Mouse (Mus musculus) midbrain, embryonic 10.5 days (tissue): Measurements from ENCODE around the gene Gm49387. TPM values are rescaled to one million over a fixed set of nuclear protein-coding genes. Genes with fewer than 3 reads are reported as not detected.

Experiments
- DNase-seq: peaks from one replicate; pipeline ENCODE4 v3.0.0-alpha.2; 2017; ENCODE audit warnings: low spot score
- H3K27ac ChIP-seq: fragments of 300-500 bp; sonication (generic); replicated peaks from 2 replicates; pipeline ENCODE4 v1.5.1; 2016; ENCODE audit warnings: mild to moderate bottlenecking
- H3K27me3 ChIP-seq: fragments of 300-500 bp; sonication (generic); 2 replicates; pipeline ENCODE4 v1.6.1; 2016; ENCODE audit warnings: low read depth, mild to moderate bottlenecking; ENCODE audit not compliant: poor library complexity, severe bottlenecking
- H3K36me3 ChIP-seq: fragments of 300-500 bp; sonication (generic); 2 replicates; pipeline ENCODE4 v1.6.1; 2016; ENCODE audit warnings: mild to moderate bottlenecking, moderate library complexity
- H3K4me1 ChIP-seq: fragments of 300-500 bp; sonication (generic); 2 replicates; pipeline ENCODE4 v1.6.1; 2016
- H3K4me3 ChIP-seq: fragments of 300-500 bp; sonication (generic); 2 replicates; pipeline ENCODE4 v1.5.1; 2016; ENCODE audit warnings: mild to moderate bottlenecking, moderate library complexity
- H3K9me3 ChIP-seq: fragments of 300-500 bp; sonication (generic); replicated peaks from 2 replicates; pipeline ENCODE4 v1.6.1; 2016; ENCODE audit warnings: mild to moderate bottlenecking
- WGBS: fragments of 180-500 bp; shearing (Covaris S2); methylation state at CpG from one replicate; pipeline ENCODE4 v1.1.7; 2016; 5-methylcytosine and 5-hydroxymethylcytosine counted together
- polyA plus RNA-seq: library from polyadenylated mRNA; unstranded; fragments of >200 nt; fragmentation: Nextera tagmentation; extraction: Ambion mirVana; gene quantifications from 2 replicates; pipeline ENCODE4 v1.2.1, GENCODE M21; 2016

Gene Gm49387
- polyA plus RNA-seq, 1 experiment from 2014 or later: 0.12 TPM

DNA sequence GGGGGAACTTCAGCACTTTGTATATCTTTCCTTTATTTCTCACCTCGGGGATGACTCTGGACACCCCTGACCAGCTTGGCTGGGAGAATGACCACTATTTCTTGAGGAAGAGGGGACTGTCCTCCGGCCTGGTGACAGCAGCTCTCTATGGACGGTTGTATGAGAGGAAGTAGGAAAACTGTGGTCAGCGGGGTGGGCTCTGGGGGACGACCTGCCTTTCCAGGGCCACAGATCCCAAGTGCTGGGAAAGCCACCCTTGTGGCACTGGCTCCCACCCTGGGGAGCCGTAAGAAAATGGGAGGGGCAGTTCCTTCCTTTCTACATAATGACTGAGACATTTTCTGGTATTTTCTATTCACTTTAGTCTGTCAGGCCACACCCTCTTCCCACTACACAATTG, 27.1 kb upstream of the Gm49387 start:
- WGBS: 91% methylated on average over 6 of the region's 6 CpGs
- Histone ChIP-seq H3K4me3 (no peak overlapping the region), H3K9me3 (no peaks in the 10 kb centered on the region), H3K4me1 (peaks cover 49% of the 10 kb centered on the region), H3K27ac (0 out of 2 replicates have a peak overlapping the region, but pooled peaks have one; percentile 17), H3K27me3 (no peaks in the 10 kb centered on the region), H3K36me3 (peaks cover 9% of the 10 kb centered on the region)
- no peak for DNase-seq

DNA sequence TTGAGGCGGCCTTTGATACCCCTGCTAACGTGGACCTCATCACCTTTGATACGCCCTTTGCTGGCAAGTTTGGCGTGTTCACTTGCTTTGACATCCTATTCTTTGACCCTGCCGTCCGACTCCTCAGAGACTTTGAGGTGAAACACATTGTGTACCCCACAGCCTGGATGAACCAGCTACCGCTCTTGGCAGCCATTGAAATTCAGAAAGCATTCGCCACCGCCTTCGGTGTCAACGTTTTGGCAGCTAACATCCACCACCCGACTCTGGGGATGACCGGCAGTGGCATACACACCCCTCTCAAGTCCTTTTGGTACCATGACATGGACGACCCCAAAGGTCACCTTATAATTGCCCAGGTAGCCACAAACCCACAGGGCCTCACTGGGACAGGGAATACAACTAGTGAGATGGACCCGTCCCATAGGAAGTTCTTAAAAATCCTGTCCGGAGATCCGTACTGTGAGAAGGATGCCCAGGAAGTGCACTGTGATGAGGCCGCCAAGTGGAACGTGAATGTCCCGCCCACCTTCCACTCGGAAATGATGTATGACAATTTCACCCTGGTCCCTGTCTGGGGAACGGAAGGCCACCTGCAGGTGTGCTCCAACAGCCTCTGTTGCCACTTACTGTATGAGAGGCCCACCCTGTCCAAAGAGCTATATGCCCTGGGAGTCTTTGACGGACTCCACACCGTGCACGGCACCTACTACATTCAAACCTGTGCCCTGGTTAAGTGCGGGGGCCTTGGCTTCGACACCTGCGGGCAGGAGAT, 26.4 kb upstream of the Gm49387 start:
- Histone ChIP-seq H3K27me3 (no peaks in the 10 kb centered on the region), H3K9me3 (no peaks in the 10 kb centered on the region), H3K4me1 (peaks cover 55% of the 10 kb centered on the region), H3K36me3 (peaks cover 9% of the 10 kb centered on the region), H3K27ac (0 out of 2 replicates have a peak overlapping the region, but pooled peaks have one; percentile 17), H3K4me3 (no peak overlapping the region)
- DNase-seq: no peak
- WGBS: 93% methylated on average over 28 of the region's 28 CpGs

DNA sequence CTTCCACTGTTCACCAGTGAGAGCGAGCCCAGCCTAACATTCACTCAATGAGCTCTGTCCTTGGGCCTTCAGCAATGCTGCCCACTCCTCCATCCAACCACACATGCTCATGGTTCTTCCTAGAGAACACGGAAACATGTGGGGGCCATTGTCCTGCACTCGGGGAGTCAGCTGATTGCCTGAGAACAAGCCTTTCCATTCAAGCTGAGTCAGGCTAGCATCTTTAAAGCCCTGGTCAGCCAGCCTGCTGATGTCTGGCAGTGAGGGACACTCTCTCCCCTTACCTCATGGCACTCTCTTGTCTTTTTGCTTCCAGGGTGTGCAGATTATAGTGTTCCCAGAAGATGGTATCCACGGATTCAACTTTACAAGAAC, 24.9 kb upstream of the Gm49387 start:
- H3K4me3 ChIP-seq: no peak overlapping the region
- no peak overlapping the region for H3K27ac ChIP-seq
- WGBS: 89% methylated on average over 4 of the region's 4 CpGs
- peaks cover 61% of the 10 kb centered on the region for H3K4me1 ChIP-seq
- H3K36me3 ChIP-seq: peaks cover 9% of the 10 kb centered on the region
- DNase-seq: no peak
- H3K27me3 ChIP-seq: no peaks in the 10 kb centered on the region
- no peaks in the 10 kb centered on the region for H3K9me3 ChIP-seq

DNA sequence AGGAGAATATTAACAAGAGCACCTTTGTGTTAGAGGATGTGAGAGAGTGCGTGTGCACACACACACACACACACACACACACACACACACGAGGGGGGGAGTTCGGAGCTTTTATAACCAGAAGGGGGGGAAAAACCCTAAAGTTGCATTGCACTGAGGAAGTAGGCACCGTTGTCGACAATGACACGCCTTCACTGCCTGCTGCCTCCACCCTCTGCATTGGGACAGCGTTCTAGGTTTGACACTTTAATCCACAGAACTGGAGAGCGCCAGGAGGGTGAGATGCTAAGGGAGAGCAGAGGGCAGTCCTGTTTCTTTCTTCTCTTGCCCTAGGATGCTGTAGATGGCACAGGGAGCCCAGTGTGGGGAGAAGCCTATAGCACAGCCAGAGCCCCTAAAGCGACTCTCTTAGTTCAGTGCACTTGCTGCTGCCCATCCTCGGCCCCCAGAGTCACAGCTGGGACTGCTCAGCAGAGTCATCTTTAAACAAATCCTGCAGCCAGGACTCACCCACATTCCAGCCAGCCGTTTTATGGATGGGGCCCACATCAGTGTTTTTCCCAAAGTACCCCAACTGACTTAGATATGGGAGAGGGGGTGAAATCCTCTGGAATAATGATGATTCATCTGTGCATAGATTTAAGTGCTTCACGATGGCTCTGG, 24.4 kb upstream of the Gm49387 start:
- peaks cover 60% of the 10 kb centered on the region for H3K4me1 ChIP-seq
- no peaks in the 10 kb centered on the region for H3K9me3 ChIP-seq
- 0 out of 2 replicates have a peak overlapping the region, but pooled peaks have one; percentile 2 for H3K27ac ChIP-seq
- no peaks in the 10 kb centered on the region for H3K27me3 ChIP-seq
- no peak for DNase-seq
- WGBS: 80% methylated on average over 12 of the region's 12 CpGs
- H3K4me3 ChIP-seq: no peak overlapping the region
- H3K36me3 ChIP-seq: peaks cover 9% of the 10 kb centered on the region

DNA sequence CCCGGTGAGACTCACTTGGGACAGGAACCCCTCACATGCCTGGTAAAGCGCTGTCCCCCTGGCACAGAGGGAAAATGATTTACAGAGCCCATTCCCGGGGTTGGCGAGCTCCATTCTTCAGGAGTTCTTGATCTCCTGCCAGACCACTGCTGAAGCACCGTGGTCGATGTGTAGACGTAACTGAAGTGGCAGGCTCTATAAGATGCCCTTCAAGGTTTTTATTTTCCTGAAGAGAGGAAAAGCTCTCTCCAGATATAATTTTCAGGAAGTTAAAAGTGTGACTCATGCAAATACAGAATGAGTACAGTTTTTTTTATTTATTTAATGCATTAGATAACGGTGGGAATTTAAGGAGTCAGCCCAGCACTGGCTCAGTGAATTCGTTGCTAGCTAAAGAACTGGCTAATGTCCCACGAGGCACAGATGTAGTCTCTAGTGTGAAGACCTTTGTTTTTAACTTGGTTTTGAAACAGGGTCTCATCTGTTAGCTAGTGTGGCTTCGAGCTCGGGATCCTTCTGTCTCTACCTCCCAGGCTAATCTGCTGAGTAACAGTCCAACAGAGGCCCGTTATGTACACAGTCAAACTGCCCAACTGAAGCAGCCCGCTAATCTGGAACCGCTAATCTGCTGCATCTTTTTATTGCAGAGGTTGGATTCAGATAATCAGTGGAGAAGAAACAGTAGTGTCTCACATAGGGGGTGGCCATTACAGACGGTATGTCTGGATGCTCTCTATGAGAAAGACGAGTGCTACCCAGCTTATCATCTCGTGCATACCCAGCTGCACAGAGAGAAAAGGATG, 23.6 kb upstream of the Gm49387 start:
- Histone ChIP-seq H3K4me1 (peaks cover 53% of the 10 kb centered on the region), H3K27me3 (no peaks in the 10 kb centered on the region), H3K9me3 (no peaks in the 10 kb centered on the region), H3K36me3 (peaks cover 9% of the 10 kb centered on the region), H3K27ac (peak overlapping the region; percentile 43; the same call in 1 of the 2 replicates), H3K4me3 (no peak overlapping the region)
- 87% methylated on average over 18 of the region's 18 CpGs for WGBS
- DNase-seq: peak; percentile 11

DNA sequence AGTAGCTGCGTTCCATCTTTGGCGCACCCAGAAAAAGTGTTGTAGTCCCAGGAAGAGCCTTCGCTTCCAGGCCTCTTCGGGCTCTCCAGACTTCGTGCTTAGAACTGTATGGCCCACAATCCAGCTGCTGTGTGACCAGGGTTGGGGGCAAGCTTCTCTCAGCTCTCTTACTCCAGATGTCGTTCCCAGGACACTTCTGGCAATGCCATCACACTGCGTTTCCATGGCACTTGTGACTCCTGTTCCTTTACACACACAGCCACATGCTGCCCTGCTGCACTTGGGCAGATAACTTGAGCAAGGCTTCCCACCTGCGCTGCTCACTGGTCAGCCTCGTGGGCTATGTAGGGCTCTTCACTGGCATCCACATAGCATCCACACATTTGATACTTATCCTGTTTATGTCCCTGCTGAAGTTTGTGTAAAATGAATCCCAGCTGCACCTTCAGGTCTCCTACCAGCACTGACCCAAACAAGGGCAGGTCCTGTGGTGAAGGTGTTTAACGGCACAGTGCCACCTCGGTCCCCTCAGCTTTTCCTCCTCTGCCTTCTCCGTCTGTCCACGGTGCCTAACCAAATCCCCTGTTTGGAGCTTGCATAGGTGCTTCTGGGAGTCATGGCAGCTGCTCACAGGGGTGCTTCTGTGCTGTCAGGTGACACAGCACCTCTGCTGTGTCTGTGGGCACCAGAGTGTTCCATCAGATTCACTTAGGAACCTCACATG, 22.9 kb upstream of the Gm49387 start:
- Histone ChIP-seq H3K36me3 (peaks cover 9% of the 10 kb centered on the region), H3K27ac (peak overlapping the region; percentile 90), H3K27me3 (no peaks in the 10 kb centered on the region), H3K4me3 (no peak overlapping the region), H3K4me1 (peaks cover 45% of the 10 kb centered on the region), H3K9me3 (no peaks in the 10 kb centered on the region)
- 93% methylated on average over 13 of the region's 13 CpGs for WGBS
- peak; percentile 11 for DNase-seq

DNA sequence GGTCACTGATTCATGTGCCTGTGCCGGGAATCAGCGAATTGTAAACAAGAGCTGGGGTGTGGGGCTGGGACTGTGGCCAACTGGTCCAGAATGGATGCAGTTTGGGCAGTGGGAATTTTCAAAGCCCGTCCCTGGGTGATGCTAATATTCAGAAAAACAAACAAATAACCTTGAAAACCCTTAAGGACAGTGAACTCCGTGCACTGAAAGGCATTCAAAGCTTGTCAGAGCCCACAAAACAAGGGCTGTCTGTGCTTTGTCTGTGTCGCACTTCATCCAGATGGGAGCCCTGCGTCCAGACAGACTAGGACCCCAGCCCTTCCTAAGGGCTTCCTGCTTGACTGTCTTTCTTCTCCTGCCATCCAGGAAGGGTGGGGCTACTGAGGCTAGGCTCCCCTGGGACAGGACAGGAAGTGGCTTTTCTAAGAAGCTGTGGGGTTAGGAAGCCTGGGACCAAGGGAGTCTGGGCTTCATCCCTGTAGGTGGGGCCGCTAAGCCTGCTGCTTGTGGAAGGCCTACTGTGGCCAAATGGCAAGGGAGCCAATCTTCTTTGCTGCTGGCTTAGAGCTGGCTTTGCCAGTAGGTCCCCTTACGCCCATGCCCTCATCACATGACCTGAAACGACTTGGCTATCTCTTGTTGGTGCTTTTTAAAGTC, 22.0 kb upstream of the Gm49387 start:
- Histone ChIP-seq H3K27me3 (no peaks in the 10 kb centered on the region), H3K4me3 (peak overlapping the region; percentile 54), H3K9me3 (no peaks in the 10 kb centered on the region), H3K27ac (peak overlapping the region; percentile 90), H3K4me1 (peaks cover 45% of the 10 kb centered on the region), H3K36me3 (peaks cover 9% of the 10 kb centered on the region)
- peak; percentile 30 for DNase-seq
- WGBS: 43% methylated on average over 9 of the region's 9 CpGs

DNA sequence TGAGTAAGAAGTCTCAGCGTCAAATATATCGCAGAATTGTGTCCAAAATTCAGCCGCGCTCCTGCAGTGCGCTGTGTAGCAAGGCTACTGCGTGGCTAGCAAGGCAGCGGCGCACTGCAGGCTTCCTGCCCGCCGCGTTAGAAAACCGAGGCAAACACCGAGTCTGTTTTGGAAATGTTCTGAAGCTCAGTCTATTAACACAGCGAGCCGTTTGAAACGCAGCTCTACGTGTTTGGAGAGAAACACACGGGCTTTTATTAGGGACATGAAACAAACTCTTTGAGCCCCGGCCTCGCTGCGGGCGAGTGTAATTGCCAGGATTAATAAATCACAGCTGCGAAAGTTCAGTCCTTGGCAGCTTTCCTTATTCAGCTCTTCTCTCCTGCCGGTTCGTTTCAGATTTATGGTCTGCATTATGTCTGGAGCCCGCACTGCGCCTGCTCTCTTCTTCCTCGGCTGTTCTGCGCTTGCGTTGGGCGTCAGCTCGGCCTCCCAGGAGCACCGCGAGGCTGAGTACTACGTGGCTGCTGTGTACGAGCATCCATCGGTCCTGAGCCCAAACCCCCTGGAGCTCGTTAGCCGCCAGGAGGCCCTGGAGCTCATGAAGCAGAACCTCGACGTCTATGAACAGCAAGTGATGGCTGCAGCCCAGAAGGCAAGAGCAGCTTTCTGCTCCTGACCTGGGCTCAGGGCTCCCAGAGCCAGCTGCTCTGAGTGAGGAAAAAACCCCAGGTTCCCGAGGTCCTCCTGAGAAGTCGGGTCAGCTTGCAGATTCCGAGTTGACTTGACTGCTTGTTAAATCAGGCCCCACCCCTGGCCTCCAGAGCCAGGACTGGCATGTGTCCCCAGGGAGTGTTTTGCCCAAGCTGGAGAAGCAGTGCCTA, 21.2 kb upstream of the Gm49387 start:
- DNase-seq: peak; percentile 79
- H3K4me3 ChIP-seq: peak overlapping the region; percentile 54
- H3K4me1 ChIP-seq: peaks cover 45% of the 10 kb centered on the region
- peak overlapping the region; percentile 90 for H3K27ac ChIP-seq
- WGBS: 14% methylated on average over 44 of the region's 44 CpGs
- H3K9me3 ChIP-seq: no peaks in the 10 kb centered on the region
- H3K36me3 ChIP-seq: peaks cover 2% of the 10 kb centered on the region
- H3K27me3 ChIP-seq: no peaks in the 10 kb centered on the region

DNA sequence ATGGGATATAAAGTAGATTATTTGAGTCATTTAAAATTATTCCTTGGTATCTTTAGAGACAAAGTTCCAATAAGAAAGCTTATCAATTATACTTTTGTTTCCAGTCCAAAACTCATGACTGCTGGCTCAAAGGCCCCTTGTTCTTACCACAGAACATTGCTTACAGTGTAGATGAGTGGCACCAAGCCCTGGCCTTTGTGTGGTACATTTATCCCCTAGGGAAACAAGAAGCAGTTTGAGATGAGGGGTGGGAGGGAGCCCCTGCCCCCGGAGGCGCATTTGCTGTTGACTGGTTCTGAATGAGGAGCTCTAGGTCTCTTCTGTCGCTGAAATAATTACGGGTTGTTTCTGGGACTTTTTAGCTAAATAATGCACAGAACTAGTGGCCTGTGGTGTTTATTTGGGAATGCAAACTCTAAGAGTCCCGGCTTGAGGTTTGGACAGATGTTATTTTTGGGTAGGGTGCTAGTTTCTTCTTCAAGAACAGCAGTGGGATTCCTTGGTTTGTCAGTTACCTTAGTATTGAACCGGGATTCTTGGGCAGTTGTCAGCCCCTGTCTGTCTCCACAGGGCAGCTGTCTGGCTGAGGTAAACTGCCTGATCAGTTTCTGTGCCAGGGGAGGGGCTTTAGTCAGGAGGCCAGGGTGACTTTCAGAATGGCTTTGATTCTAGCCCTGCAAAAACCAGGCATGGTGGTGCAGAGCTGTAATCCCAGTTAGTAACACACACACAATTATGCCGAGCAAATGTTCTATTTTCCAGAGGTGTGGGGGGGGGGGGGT, 19.8 kb upstream of the Gm49387 start:
- Histone ChIP-seq H3K4me1 (peaks cover 45% of the 10 kb centered on the region), H3K4me3 (no peak overlapping the region), H3K27me3 (no peaks in the 10 kb centered on the region), H3K27ac (no peak overlapping the region), H3K36me3 (no peaks in the 10 kb centered on the region), H3K9me3 (no peaks in the 10 kb centered on the region)
- no peak for DNase-seq
- 81% methylated on average over 7 of the region's 7 CpGs for WGBS

DNA sequence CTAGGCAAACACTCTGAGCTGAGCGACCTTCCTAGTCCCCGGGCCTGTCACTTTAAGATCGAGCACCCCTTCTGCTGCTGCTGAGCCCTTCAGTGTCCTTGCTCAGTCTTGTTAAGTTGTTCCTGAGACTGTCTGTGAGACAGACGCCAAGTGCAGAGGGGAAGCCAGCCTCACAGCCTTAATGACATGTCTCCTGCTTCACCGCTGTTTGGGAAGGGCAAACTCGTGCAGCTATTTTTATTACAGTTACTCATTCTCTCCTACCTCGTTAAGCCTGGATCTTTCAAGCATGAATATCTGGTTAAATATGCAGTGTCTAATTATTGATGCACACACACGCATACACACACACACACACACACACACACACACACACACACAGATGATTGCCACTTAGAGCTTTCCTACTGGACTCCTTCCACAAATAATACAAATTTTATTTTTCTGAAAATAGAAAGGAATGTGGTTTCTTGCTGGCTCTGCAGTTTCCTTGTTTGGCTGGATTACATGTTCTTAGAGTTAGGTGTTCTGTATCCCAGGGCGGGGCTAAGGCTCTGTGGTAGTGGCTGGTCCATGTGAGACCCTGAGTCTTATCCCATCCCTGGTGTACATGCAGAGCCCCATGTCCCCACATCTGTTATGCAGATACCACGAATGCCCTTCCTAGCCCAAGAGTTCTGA, 19.0 kb upstream of the Gm49387 start:
- Histone ChIP-seq H3K4me1 (peaks cover 38% of the 10 kb centered on the region), H3K36me3 (no peaks in the 10 kb centered on the region), H3K27ac (no peak overlapping the region), H3K9me3 (no peaks in the 10 kb centered on the region), H3K4me3 (no peak overlapping the region), H3K27me3 (no peaks in the 10 kb centered on the region)
- whole genome bisulfite sequencing: 83% methylated on average over 10 of the region's 10 CpGs
- no peak for DNase-seq
